Mouse (Mus musculus): ENCODE measurements at regions not wholly inside any gene's neighbourhood (a gene's known extent, or its start where the extent isn't known, plus 50 kb on each side); places are given as distances from the start of the nearest gene placed in this dataset.
A peak's percentile ranks its signal among the peaks of the same experiment; 100 is the strongest.

GRCm38 (mm10) chr9:92661938-92662337 is 119.9 kb downstream of the Plod2 start:
- Histone ChIP-seq H3K27ac (no peak overlapping the region), H3K36me3 (ENCODE audit: insufficient read depth, low read length) (no peaks in the 10 kb centered on the region), H3K4me1 (ENCODE audit: insufficient read depth, low read length) (no peaks in the 10 kb centered on the region), H3K9me3 (ENCODE audit: low read length) (no peaks in the 10 kb centered on the region), H3K9ac (replicated peaks; ENCODE audit: low read length) (no peak overlapping the region), H3K27me3 (ENCODE audit: insufficient read depth, low read length) (no peaks in the 10 kb centered on the region), H3K4me3 (ENCODE audit: low read length) (no peak overlapping the region), H3K4me2 (ENCODE audit: low read depth, low read length) (no peak overlapping the region)
- DNase-seq (ENCODE audit: low spot score) (no peak), ATAC-seq (no peak)
- 78% methylated on average over 2 of the region's 2 CpGs for WGBS
- TF ChIP-seq CTCF (IDR thresholded peaks at IDR 0.05; ENCODE audit: low read depth): no peak

- no peaks in the 10 kb centered on the region for H3K9me3 ChIP-seq (ENCODE audit: low read length)
- H3K4me3 ChIP-seq (ENCODE audit: low read length): no peak overlapping the region
- H3K9ac ChIP-seq (replicated peaks; ENCODE audit: low read length): no peak overlapping the region
- H3K4me1 ChIP-seq (ENCODE audit: insufficient read depth, low read length): no peaks in the 10 kb centered on the region
- H3K36me3 ChIP-seq (ENCODE audit: insufficient read depth, low read length): no peaks in the 10 kb centered on the region
- no peaks in the 10 kb centered on the region for H3K27me3 ChIP-seq (ENCODE audit: insufficient read depth, low read length)
- H3K4me2 ChIP-seq (ENCODE audit: low read depth, low read length): no peak overlapping the region
- no peak for DNase-seq (ENCODE audit: low spot score)
- no peak for TF ChIP-seq CTCF (IDR thresholded peaks at IDR 0.05; ENCODE audit: low read depth)
- H3K27ac ChIP-seq: no peak overlapping the region
- WGBS: 84% methylated on average over 1 of the region's 1 CpGs
- ATAC-seq: no peak
Observed at GRCm38 (mm10) chr9:92667361-92667881, 125.4 kb downstream of the Plod2 start.

- Histone ChIP-seq H3K4me2 (ENCODE audit: low read depth, low read length) (no peak overlapping the region), H3K9me3 (ENCODE audit: low read length) (no peaks in the 10 kb centered on the region), H3K4me1 (ENCODE audit: insufficient read depth, low read length) (no peaks in the 10 kb centered on the region), H3K36me3 (ENCODE audit: insufficient read depth, low read length) (no peaks in the 10 kb centered on the region), H3K27me3 (ENCODE audit: insufficient read depth, low read length) (no peaks in the 10 kb centered on the region), H3K27ac (no peak overlapping the region), H3K9ac (replicated peaks; ENCODE audit: low read length) (no peak overlapping the region), H3K4me3 (ENCODE audit: low read length) (no peak overlapping the region)
- WGBS: 71% methylated on average over 3 of the region's 3 CpGs
- no peak for DNase-seq (ENCODE audit: low spot score)
- no peak for ATAC-seq
- TF ChIP-seq CTCF (IDR thresholded peaks at IDR 0.05; ENCODE audit: low read depth): no peak
Observed at GRCm38 (mm10) chr9:92671966-92672365, 129.9 kb downstream of the Plod2 start.

- no peak overlapping the region for H3K4me3 ChIP-seq (ENCODE audit: low read length)
- H3K4me1 ChIP-seq (ENCODE audit: insufficient read depth, low read length): 0 out of 2 replicates have a peak, but pooled peaks cover 4% of the 10 kb centered on the region
- WGBS: 53% methylated on average over 6 of the region's 6 CpGs
- no peak overlapping the region for H3K9ac ChIP-seq (replicated peaks; ENCODE audit: low read length)
- H3K27ac ChIP-seq: no peak overlapping the region
- H3K4me2 ChIP-seq (ENCODE audit: low read depth, low read length): no peak overlapping the region
- no peak for ATAC-seq
- H3K27me3 ChIP-seq (ENCODE audit: insufficient read depth, low read length): no peaks in the 10 kb centered on the region
- no peaks in the 10 kb centered on the region for H3K9me3 ChIP-seq (ENCODE audit: low read length)
- TF ChIP-seq CTCF (IDR thresholded peaks at IDR 0.05; ENCODE audit: low read depth): no peak
- no peaks in the 10 kb centered on the region for H3K36me3 ChIP-seq (ENCODE audit: insufficient read depth, low read length)
- DNase-seq (ENCODE audit: low spot score): peak; percentile 21
Observed at GRCm38 (mm10) chr9:92694361-92695016, 152.5 kb downstream of the Plod2 start.

- H3K36me3 ChIP-seq (ENCODE audit: insufficient read depth, low read length): no peaks in the 10 kb centered on the region
- H3K4me3 ChIP-seq (ENCODE audit: low read length): no peak overlapping the region
- 74% methylated on average over 3 of the region's 3 CpGs for WGBS
- no peak for DNase-seq (ENCODE audit: low spot score)
- no peak for ATAC-seq
- H3K27ac ChIP-seq: no peak overlapping the region
- H3K27me3 ChIP-seq (ENCODE audit: insufficient read depth, low read length): no peaks in the 10 kb centered on the region
- no peaks in the 10 kb centered on the region for H3K9me3 ChIP-seq (ENCODE audit: low read length)
- no peak overlapping the region for H3K9ac ChIP-seq (replicated peaks; ENCODE audit: low read length)
- 0 out of 2 replicates have a peak, but pooled peaks cover 4% of the 10 kb centered on the region for H3K4me1 ChIP-seq (ENCODE audit: insufficient read depth, low read length)
- no peak overlapping the region for H3K4me2 ChIP-seq (ENCODE audit: low read depth, low read length)
- TF ChIP-seq CTCF (IDR thresholded peaks at IDR 0.05; ENCODE audit: low read depth): no peak
Observed at GRCm38 (mm10) chr9:92697971-92698370, 155.9 kb downstream of the Plod2 start.

- TF ChIP-seq CTCF (IDR thresholded peaks at IDR 0.05; ENCODE audit: low read depth): no peak
- DNase-seq (ENCODE audit: low spot score): no peak
- no peaks in the 10 kb centered on the region for H3K9me3 ChIP-seq (ENCODE audit: low read length)
- no peak overlapping the region for H3K4me2 ChIP-seq (ENCODE audit: low read depth, low read length)
- H3K9ac ChIP-seq (replicated peaks; ENCODE audit: low read length): no peak overlapping the region
- ATAC-seq: no peak
- no peak overlapping the region for H3K27ac ChIP-seq
- no peaks in the 10 kb centered on the region for H3K27me3 ChIP-seq (ENCODE audit: insufficient read depth, low read length)
- WGBS: 82% methylated on average over 2 of the region's 2 CpGs
- no peaks in the 10 kb centered on the region for H3K36me3 ChIP-seq (ENCODE audit: insufficient read depth, low read length)
- no peaks in the 10 kb centered on the region for H3K4me1 ChIP-seq (ENCODE audit: insufficient read depth, low read length)
- H3K4me3 ChIP-seq (ENCODE audit: low read length): no peak overlapping the region
Observed at GRCm38 (mm10) chr9:92704752-92705151, 162.7 kb downstream of the Plod2 start.

- TF ChIP-seq CTCF (IDR thresholded peaks at IDR 0.05; ENCODE audit: low read depth): no peak
- ATAC-seq: no peak
- H3K4me3 ChIP-seq (ENCODE audit: low read length): no peak overlapping the region
- no peaks in the 10 kb centered on the region for H3K9me3 ChIP-seq (ENCODE audit: low read length)
- no peaks in the 10 kb centered on the region for H3K27me3 ChIP-seq (ENCODE audit: insufficient read depth, low read length)
- no peak for DNase-seq (ENCODE audit: low spot score)
- no peaks in the 10 kb centered on the region for H3K4me1 ChIP-seq (ENCODE audit: insufficient read depth, low read length)
- H3K9ac ChIP-seq (replicated peaks; ENCODE audit: low read length): no peak overlapping the region
- H3K4me2 ChIP-seq (ENCODE audit: low read depth, low read length): no peak overlapping the region
- no peaks in the 10 kb centered on the region for H3K36me3 ChIP-seq (ENCODE audit: insufficient read depth, low read length)
- WGBS: 80% methylated on average over 6 of the region's 6 CpGs
- no peak overlapping the region for H3K27ac ChIP-seq
Observed at GRCm38 (mm10) chr9:92707011-92707410, 165.0 kb downstream of the Plod2 start.

Data from hindbrain, postnatal 0 days (tissue).